Mouse (Mus musculus) heart, embryonic 14.5 days (tissue): ENCODE results near the gene Gimap4. TPM values are rescaled to one million over a fixed set of nuclear protein-coding genes. Genes with fewer than 3 reads are reported as not detected.

Source experiments
- ATAC-seq: fragments of 200-750 bp; cut with Nextera tagmentation; 2 replicates; pipeline ENCODE4 v1.8.0; 2017; ENCODE audit warnings: low read depth, moderate TSS enrichment; ENCODE audit not compliant: insufficient number of reproducible peaks, insufficient read depth, low FRiP score
- H3K27ac ChIP-seq, 2 experiments: fragments of 200-500 bp in 1 of 2; fragments of 300-500 bp in 1 of 2; sonication (generic) in 1 of 2; replicated peaks in 1 of 2; 2 replicates each; pipeline ENCODE4 v1.5.1; 2012 to 2014; ENCODE audit warnings: low read depth in 2 of 2, low read length in 2 of 2, control low read depth in 1 of 2, mild to moderate bottlenecking in 1 of 2, mixed read lengths in 1 of 2; ENCODE audit not compliant: control insufficient read depth in 1 of 2, insufficient read depth in 1 of 2
- H3K27me3 ChIP-seq: fragments of 300-500 bp; sonication (generic); 2 replicates; pipeline ENCODE4 v1.6.1; 2014; ENCODE audit warnings: mild to moderate bottlenecking, low read length, control low read depth; ENCODE audit not compliant: control insufficient read depth, insufficient read depth
- H3K36me3 ChIP-seq: fragments of 300-500 bp; sonication (generic); 2 replicates; pipeline ENCODE4 v1.6.1; 2014; ENCODE audit warnings: mild to moderate bottlenecking, control low read depth, low read length, mixed read lengths; ENCODE audit not compliant: control insufficient read depth, insufficient read depth
- H3K4me1 ChIP-seq, 2 experiments: fragments of 200-500 bp in 1 of 2; fragments of 300-500 bp in 1 of 2; sonication (generic) in 1 of 2; 2 replicates each; pipeline ENCODE4 v1.6.1; 2012 to 2014; ENCODE audit warnings: low read length in 2 of 2, control low read depth in 1 of 2, mixed read lengths in 1 of 2; ENCODE audit not compliant: control insufficient read depth in 2 of 2, insufficient read depth in 2 of 2
- H3K4me2 ChIP-seq: fragments of 300-500 bp; sonication (generic); 2 replicates; pipeline ENCODE4 v1.6.1; 2014; ENCODE audit warnings: mild to moderate bottlenecking, low read length
- H3K4me3 ChIP-seq, 2 experiments: fragments of 200-500 bp in 1 of 2; fragments of 300-500 bp in 1 of 2; sonication (generic) in 1 of 2; 2 replicates each; pipeline ENCODE4 v1.5.1; 2012 to 2014; ENCODE audit warnings: low read length in 2 of 2, mild to moderate bottlenecking in 2 of 2, control low read depth in 1 of 2, low read depth in 1 of 2, moderate library complexity in 1 of 2; ENCODE audit not compliant: control insufficient read depth in 1 of 2, insufficient read depth in 1 of 2
- H3K9ac ChIP-seq: fragments of 300-500 bp; sonication (generic); 2 replicates; pipeline ENCODE4 v1.6.1; 2014; ENCODE audit warnings: mild to moderate bottlenecking, low read length
- H3K9me3 ChIP-seq: fragments of 300-500 bp; sonication (generic); 2 replicates; pipeline ENCODE4 v1.6.1; 2016; ENCODE audit warnings: low read length, control low read depth; ENCODE audit not compliant: control insufficient read depth
- WGBS: fragments of 180-500 bp; shearing (Covaris S2); extraction: QIAGEN DNeasy Blood & Tissue Kit; methylation state at CpG from one replicate; pipeline ENCODE4 v1.1.7; 2014; 5-methylcytosine and 5-hydroxymethylcytosine counted together
- polyA plus RNA-seq: library from polyadenylated mRNA; unstranded; fragments of >200 nt; fragmentation: Nextera tagmentation; extraction: Ambion mirVana; gene quantifications from 2 replicates; pipeline ENCODE4 v1.2.1, GENCODE M21; 2014

Gene Gimap4
- polyA plus RNA-seq, result 20.7 and 25.2 TPM in 2 replicates

GRCm38 (mm10) chr6:48684319-48684718, at the start of gene Gimap4:
Gimap4 (plus strand) TSS chr6:48684549.
- Histone ChIP-seq H3K27me3 (no peaks in the 10 kb centered on the region), H3K36me3 (no peaks in the 10 kb centered on the region), H3K4me2 (peak within 1 kb of the TSS; percentile 15), H3K4me1 (peaks cover 0 to 2% of the 10 kb centered on the region in 2 experiments; a peak in 1 of 4 replicates), H3K27ac (peak within 1 kb of the TSS; percentile 40 to 73), H3K9me3 (no peaks in the 10 kb centered on the region), H3K4me3 (peak within 1 kb of the TSS in 1 of 2 experiments; percentile 13; a peak in 2 of 4 replicates), H3K9ac (peak within 1 kb of the TSS; percentile 41; the same call in 1 of the 2 replicates)
- 45% methylated on average over 5 of the region's 5 CpGs for WGBS
- no peak for ATAC-seq

- H3K9me3 ChIP-seq, result no peaks in the 10 kb centered on the region
- no peak for ATAC-seq
- no peak overlapping the region for H3K4me3 ChIP-seq
- 88% methylated on average over 2 of the region's 2 CpGs for WGBS
- H3K9ac ChIP-seq, result no peak overlapping the region
- H3K4me2 ChIP-seq, result no peak overlapping the region
- H3K27me3 ChIP-seq, result no peaks in the 10 kb centered on the region
- H3K4me1 ChIP-seq, result peaks cover 9 to 11% of the 10 kb centered on the region in 2 experiments
- no peak overlapping the region for H3K27ac ChIP-seq
- H3K36me3 ChIP-seq, result no peaks in the 10 kb centered on the region
These were observed 49.2 kb upstream of the Gimap4 start for GRCm38 (mm10) chr6:48635105-48635504.

- 0 out of 2 replicates have a peak overlapping the region, but pooled peaks have one; percentile 6 for H3K9ac ChIP-seq
- H3K36me3 ChIP-seq, result no peaks in the 10 kb centered on the region
- H3K4me1 ChIP-seq, result peaks cover 9 to 11% of the 10 kb centered on the region in 2 experiments
- H3K27me3 ChIP-seq, result no peaks in the 10 kb centered on the region
- no peaks in the 10 kb centered on the region for H3K9me3 ChIP-seq
- ATAC-seq, result no peak
- 19% methylated on average over 6 of the region's 6 CpGs for WGBS
- no peak overlapping the region for H3K4me3 ChIP-seq
- H3K4me2 ChIP-seq, result peak overlapping the region; percentile 28
- 0 out of 4 replicates have a peak overlapping the region, but pooled peaks have one; percentile 12 to 14 for H3K27ac ChIP-seq
These were observed 47.8 kb upstream of the Gimap4 start for GRCm38 (mm10) chr6:48636515-48636914.

- Histone ChIP-seq H3K4me2 (no peak overlapping the region), H3K27me3 (no peaks in the 10 kb centered on the region), H3K4me3 (no peak overlapping the region), H3K9me3 (no peaks in the 10 kb centered on the region), H3K36me3 (no peaks in the 10 kb centered on the region), H3K4me1 (peaks cover 9 to 11% of the 10 kb centered on the region in 2 experiments), H3K9ac (no peak overlapping the region), H3K27ac (no peak overlapping the region)
- 62% methylated on average over 6 of the region's 6 CpGs for WGBS
- no peak for ATAC-seq
These were observed 46.4 kb upstream of the Gimap4 start for GRCm38 (mm10) chr6:48637811-48638500.

DNA sequence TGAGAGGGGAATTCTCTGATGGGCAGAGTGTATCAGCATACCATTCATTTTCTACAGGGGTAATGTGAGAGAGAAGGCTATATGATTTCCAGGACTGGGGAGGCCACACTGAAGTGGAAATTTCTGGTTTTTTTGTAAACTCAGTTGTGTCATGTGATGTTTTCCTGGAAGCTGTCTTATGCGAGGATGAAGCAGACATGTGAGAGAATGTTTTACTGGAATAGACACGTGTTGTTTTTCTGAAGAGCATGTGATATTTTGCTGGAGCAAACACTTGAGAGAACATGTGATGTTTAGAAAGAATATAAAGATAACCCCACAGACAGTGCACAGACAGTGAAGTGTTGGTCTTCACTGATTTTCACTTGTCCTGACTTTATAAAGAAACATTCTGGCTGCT, 45.8 kb upstream of the Gimap4 start:
- H3K9me3 ChIP-seq, result no peaks in the 10 kb centered on the region
- WGBS, result 55% methylated on average over 2 of the region's 2 CpGs
- no peaks in the 10 kb centered on the region for H3K27me3 ChIP-seq
- H3K4me3 ChIP-seq, result no peak overlapping the region
- H3K27ac ChIP-seq, result no peak overlapping the region
- H3K36me3 ChIP-seq, result no peaks in the 10 kb centered on the region
- peaks cover 9 to 11% of the 10 kb centered on the region in 2 experiments for H3K4me1 ChIP-seq
- ATAC-seq, result no peak
- H3K9ac ChIP-seq, result no peak overlapping the region
- no peak overlapping the region for H3K4me2 ChIP-seq

DNA sequence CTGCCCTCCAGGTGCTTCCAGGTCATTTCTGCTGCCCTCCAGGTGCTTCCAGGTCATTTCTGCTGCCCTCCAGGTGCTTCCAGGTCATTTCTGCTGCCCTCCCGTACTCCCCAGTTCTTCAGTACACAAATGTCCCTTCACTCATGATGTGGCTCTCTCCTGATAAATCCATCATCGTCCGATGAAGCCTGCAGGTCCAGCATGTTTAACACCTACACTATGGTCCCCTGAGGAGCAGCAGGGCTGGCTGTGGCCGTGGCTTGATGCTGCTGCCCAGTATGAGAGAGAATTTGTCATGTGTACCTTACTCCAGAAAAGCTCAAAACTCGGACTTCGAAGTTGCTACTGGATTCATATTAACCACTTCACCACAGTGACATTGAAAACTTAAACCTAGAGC, 43.0 kb upstream of the Gimap4 start:
- no peaks in the 10 kb centered on the region for H3K36me3 ChIP-seq
- H3K9me3 ChIP-seq, result no peaks in the 10 kb centered on the region
- 63% methylated on average over 6 of the region's 6 CpGs for WGBS
- H3K4me2 ChIP-seq, result no peak overlapping the region
- no peak for ATAC-seq
- no peak overlapping the region for H3K4me3 ChIP-seq
- H3K27me3 ChIP-seq, result no peaks in the 10 kb centered on the region
- peaks cover 9 to 13% of the 10 kb centered on the region in 2 experiments for H3K4me1 ChIP-seq
- H3K27ac ChIP-seq, result no peak overlapping the region
- no peak overlapping the region for H3K9ac ChIP-seq

DNA sequence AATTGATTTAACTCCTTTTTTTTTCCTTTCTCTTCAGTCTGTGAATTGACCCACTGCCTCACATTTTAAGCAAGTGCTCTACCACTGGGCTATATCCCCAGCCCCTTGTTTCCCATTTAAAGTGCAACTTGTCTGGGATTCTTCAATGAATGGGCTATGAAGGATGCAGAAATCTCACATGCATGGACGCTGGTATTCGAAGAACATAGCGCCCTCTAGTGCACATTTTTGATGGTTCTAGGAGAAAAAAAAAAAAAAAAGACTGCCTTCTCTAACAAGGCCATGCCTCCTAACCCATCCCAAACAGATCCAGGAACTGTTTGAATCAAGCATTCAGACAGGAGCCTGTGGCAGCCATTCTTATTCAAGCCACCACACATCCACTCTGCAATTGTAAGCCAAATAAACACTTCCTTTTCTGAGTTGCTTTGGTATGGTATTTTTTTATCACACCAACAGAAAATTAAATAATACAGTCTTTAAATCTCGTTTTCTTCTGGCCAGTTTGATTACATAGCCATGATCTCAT, 41.5 kb upstream of the Gimap4 start:
- H3K27ac ChIP-seq, result no peak overlapping the region
- H3K36me3 ChIP-seq, result no peaks in the 10 kb centered on the region
- H3K4me1 ChIP-seq, result 0 out of 4 replicates have a peak, but pooled peaks cover under 1 to 2% of the 10 kb centered on the region in 2 experiments
- H3K4me3 ChIP-seq, result no peak overlapping the region
- 22% methylated on average over 4 of the region's 4 CpGs for whole genome bisulfite sequencing
- no peak overlapping the region for H3K9ac ChIP-seq
- H3K9me3 ChIP-seq, result no peaks in the 10 kb centered on the region
- no peaks in the 10 kb centered on the region for H3K27me3 ChIP-seq
- no peak for ATAC-seq
- no peak overlapping the region for H3K4me2 ChIP-seq
